Mouse (Mus musculus): Measurements from ENCODE around the gene Meaf6.

GRCm38 (mm10) chr4:125116929-125117328, 32.0 kb downstream of the Meaf6 start:
- TF ChIP-seq CTCF (IDR thresholded peaks at IDR 0.05; ENCODE audit: borderline replicate concordance, insufficient read depth, low read length) (no peak), POLR2A (IDR thresholded peaks at IDR 0.05; ENCODE audit: low read depth, low read length) (no peak)
